Mouse (Mus musculus) cerebellum, adult 2 months (tissue): ENCODE results near the gene Daglb.

Experiments
- CTCF ChIP-seq: fragments of 200-500 bp; IDR thresholded peaks from 2 replicates; pipeline ENCODE4 v1.5.1; 2011; ENCODE audit warnings: low read depth, mild to moderate bottlenecking, control low read depth, low read length, moderate library complexity, borderline replicate concordance; ENCODE audit not compliant: insufficient read depth
- POLR2A ChIP-seq: fragments of 200-500 bp; IDR thresholded peaks from 2 replicates; pipeline ENCODE4 v1.6.1; 2011; ENCODE audit warnings: low read length, control low read depth, borderline replicate concordance; ENCODE audit not compliant: insufficient read depth

DNA sequence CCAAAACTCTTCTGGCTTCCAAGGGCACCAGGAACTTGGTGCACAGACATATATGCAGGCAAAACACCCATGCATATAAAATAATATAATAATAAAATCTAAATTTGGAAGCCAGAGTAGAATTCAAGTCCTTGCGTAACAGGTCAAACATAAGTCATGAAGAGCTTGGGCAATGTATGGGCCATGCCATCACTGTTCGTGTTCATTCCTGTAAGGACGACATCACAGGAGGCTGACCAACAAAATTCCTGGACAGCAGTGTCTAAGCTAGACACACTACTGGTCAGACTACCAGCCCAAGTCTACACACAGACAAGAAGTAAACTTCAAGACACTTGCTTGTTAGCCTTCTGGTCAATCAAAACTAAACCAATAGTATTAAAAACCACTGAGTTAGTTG, 58.5 kb downstream of the Daglb start:
- TF ChIP-seq CTCF = no peak
- no peak for TF ChIP-seq POLR2A
